ENCODE assay signal across 15 mouse cellular contexts in the genomic region with DNA sequence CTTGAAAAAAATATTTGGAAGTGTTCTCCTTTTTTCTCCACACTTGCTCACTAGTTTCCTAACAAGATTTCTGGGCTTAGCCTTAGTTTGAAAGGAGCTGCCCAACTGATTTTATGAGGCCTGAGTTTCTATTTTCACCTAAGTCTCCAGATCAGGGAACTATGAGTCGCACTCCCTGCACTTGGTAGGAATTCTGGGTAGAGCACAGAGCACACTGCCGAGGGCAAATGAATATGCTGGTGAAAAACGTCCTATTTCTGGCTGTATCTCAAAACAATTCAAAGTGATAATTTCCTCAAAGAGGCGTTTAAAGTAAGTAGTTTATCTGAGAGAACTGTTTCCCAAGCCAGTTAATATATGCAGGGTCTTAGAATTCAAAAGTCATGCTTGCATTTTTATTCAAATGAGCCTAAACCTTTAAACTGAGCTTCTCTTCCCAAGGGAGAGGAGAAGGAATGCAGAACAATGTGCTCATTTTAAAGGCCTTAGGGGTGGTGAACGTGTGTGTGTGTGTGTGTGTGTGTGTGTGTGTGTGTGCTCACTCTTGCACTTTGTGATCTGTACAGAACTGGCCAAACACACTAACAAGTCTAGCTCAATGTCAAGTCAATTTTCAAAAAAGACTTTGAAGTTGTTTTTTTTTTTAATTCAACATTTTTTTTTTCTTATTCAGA.
DNase-seq lines count a peak whose midpoint lies in the region; ATAC-seq and TF ChIP-seq lines count a peak whose summit lies in the region.
"Had no signal": no experiment of that assay in that cellular context is flagged by ENCODE, and none has a peak within 500 bp of the region (broad histone marks: within the 10 kb centered on the region; RNA-seq: fewer than 3 reads in every experiment).

No protein-coding gene starts in this region.

- no peak overlapping the region for H3K4me2 ChIP-seq in forebrain, embryonic 11.5 days (ENCODE audit: low read depth, low read length, severe bottlenecking)
- no peak overlapping the region for H3K4me2 ChIP-seq in forebrain, embryonic 16.5 days (ENCODE audit: low read length)
- H3K4me2 ChIP-seq in neural tube, embryonic 13.5 days = no peak overlapping the region

- no peak overlapping the region for H3K9ac ChIP-seq in forebrain, embryonic 11.5 days (ENCODE audit: low read length)
- no peak overlapping the region for H3K9ac ChIP-seq in forebrain, embryonic 16.5 days (replicated peaks; ENCODE audit: low read depth, low read length)
- H3K9ac ChIP-seq in neural tube, embryonic 13.5 days = no peak overlapping the region
- no peak overlapping the region for H3K9ac ChIP-seq in heart, adult 2 months (ENCODE audit: low read depth, low read length)
- H3K9ac ChIP-seq: liver, embryonic 14.5 days had no signal

- DNase-seq in forebrain, embryonic 11.5 days (ENCODE audit: low spot score) = no peak
- peak; percentile 13 for DNase-seq in mesoderm, embryonic 11.5 days (ENCODE audit: low read depth, low spot score)
- DNase-seq in heart, adult 2 months = no peak
- no peak for DNase-seq in gastrocnemius, adult 8-10 months (ENCODE audit: low spot score in 2 of 2)
- no peak for DNase-seq in layer of hippocampus, adult 9-10 months (ENCODE audit: low spot score)
- DNase-seq: cerebellum, adult 11-12 months; gastrocnemius, postnatal 36 days; kidney, postnatal 10 days; lung, postnatal 10 days; right cerebral cortex, postnatal 25 days had no signal

- H3K4me3 ChIP-seq in forebrain, embryonic 11.5 days (ENCODE audit: low read depth, low read length) = no peak overlapping the region
- H3K4me3 ChIP-seq in forebrain, embryonic 16.5 days (replicated peaks; ENCODE audit: low read length) = no peak overlapping the region
- no peak overlapping the region for H3K4me3 ChIP-seq in neural tube, embryonic 13.5 days
- H3K4me3 ChIP-seq in heart, adult 2 months = no peak overlapping the region

- intact Hi-C loops in heart, adult 2 months (cut with DNase I) = no loop called here

- no peak for TF ChIP-seq CTCF in heart, adult 2 months (IDR thresholded peaks at IDR 0.05)

- H3K27me3 ChIP-seq in forebrain, embryonic 11.5 days (ENCODE audit: control insufficient read depth, insufficient read depth, low read length) = no peaks in the 10 kb centered on the region
- H3K27me3 ChIP-seq in forebrain, embryonic 16.5 days (replicated peaks; ENCODE audit: control insufficient read depth, insufficient read depth, low read length) = no peaks in the 10 kb centered on the region
- H3K27me3 ChIP-seq in neural tube, embryonic 13.5 days = no peaks in the 10 kb centered on the region
- H3K27me3 ChIP-seq in heart, adult 2 months (ENCODE audit: control insufficient read depth, insufficient read depth, low read length) = no peaks in the 10 kb centered on the region
- H3K27me3 ChIP-seq: CH12.LX had no signal

- H3K36me3 ChIP-seq in forebrain, embryonic 11.5 days (ENCODE audit: control insufficient read depth, insufficient read depth, low read length) = no peaks in the 10 kb centered on the region
- H3K36me3 ChIP-seq in forebrain, embryonic 16.5 days (ENCODE audit: control insufficient read depth, insufficient read depth) = no peaks in the 10 kb centered on the region
- H3K36me3 ChIP-seq in neural tube, embryonic 13.5 days = no peaks in the 10 kb centered on the region
- no peaks in the 10 kb centered on the region for H3K36me3 ChIP-seq in heart, adult 2 months (ENCODE audit: control insufficient read depth, insufficient read depth, low read length)

- no peaks in the 10 kb centered on the region for H3K4me1 ChIP-seq in forebrain, embryonic 11.5 days (replicated peaks; ENCODE audit: control insufficient read depth, insufficient read depth, low read length)
- H3K4me1 ChIP-seq in forebrain, embryonic 16.5 days (replicated peaks; ENCODE audit: control insufficient read depth, insufficient read depth, low read length) = 0 out of 2 replicates have a peak, but pooled peaks cover 2% of the 10 kb centered on the region
- H3K4me1 ChIP-seq in neural tube, embryonic 13.5 days (replicated peaks) = peaks cover 7% of the 10 kb centered on the region; the same call in 1 of the 2 replicates
- H3K4me1 ChIP-seq in heart, adult 2 months (ENCODE audit: control insufficient read depth, insufficient read depth, low read length) = no peaks in the 10 kb centered on the region

- no peak overlapping the region for H3K27ac ChIP-seq in forebrain, embryonic 11.5 days (ENCODE audit: low read depth, low read length)
- H3K27ac ChIP-seq in forebrain, embryonic 16.5 days (ENCODE audit: low read length) = no peak overlapping the region
- H3K27ac ChIP-seq in neural tube, embryonic 13.5 days (replicated peaks) = peak overlapping the region; percentile 64; the same call in 1 of the 2 replicates
- H3K27ac ChIP-seq in heart, adult 2 months = no peak overlapping the region
- H3K27ac ChIP-seq: liver, embryonic 14.5 days had no signal

- H3K79me2 ChIP-seq in heart, adult 2 months (replicated peaks; ENCODE audit: control insufficient read depth, insufficient read depth, low read length) = no peaks in the 10 kb centered on the region

- WGBS in forebrain, embryonic 11.5 days = 34% methylated on average over 5 of the region's 5 CpGs
- 11% methylated on average over 5 of the region's 5 CpGs for WGBS in forebrain, embryonic 16.5 days
- WGBS in neural tube, embryonic 13.5 days = 23% methylated on average over 5 of the region's 5 CpGs
- 48% methylated on average over 5 of the region's 5 CpGs for WGBS in heart, adult 2 months

- ATAC-seq in forebrain, embryonic 11.5 days (replicated peaks; ENCODE audit: low FRiP score) = peak; percentile 85
- ATAC-seq in forebrain, embryonic 16.5 days = peak; percentile 82
- ATAC-seq in neural tube, embryonic 13.5 days (ENCODE audit: low read depth) = peak; percentile 93
- ATAC-seq: inflammation-experienced regulatory T-cells, adult 6 months had no signal

- TF ChIP-seq EP300 in heart, adult 2 months (IDR thresholded peaks at IDR 0.05; ENCODE audit: insufficient read depth, low read depth, low read length) = no peak

- H3K9me3 ChIP-seq in forebrain, embryonic 11.5 days (ENCODE audit: control insufficient read depth, low read length) = no peaks in the 10 kb centered on the region
- H3K9me3 ChIP-seq in forebrain, embryonic 16.5 days (ENCODE audit: control insufficient read depth, low read length) = no peaks in the 10 kb centered on the region
- H3K9me3 ChIP-seq in neural tube, embryonic 13.5 days = no peaks in the 10 kb centered on the region

- TF ChIP-seq POLR2A in heart, adult 2 months (IDR thresholded peaks at IDR 0.05; ENCODE audit: insufficient read depth, low read depth, low read length) = no peak
